Mouse (Mus musculus) c-Kit-negative CD71-positive TER-119-positive erythroid progenitor cells, embryonic 14.5 days (primary cell): ENCODE results near the gene Naa80.

Experiments
- DNase-seq: peaks from one replicate; pipeline ENCODE4 v3.0.0-alpha.2; 2013; ENCODE audit warnings: low read depth, low spot score

Gene Naa80

DNA sequence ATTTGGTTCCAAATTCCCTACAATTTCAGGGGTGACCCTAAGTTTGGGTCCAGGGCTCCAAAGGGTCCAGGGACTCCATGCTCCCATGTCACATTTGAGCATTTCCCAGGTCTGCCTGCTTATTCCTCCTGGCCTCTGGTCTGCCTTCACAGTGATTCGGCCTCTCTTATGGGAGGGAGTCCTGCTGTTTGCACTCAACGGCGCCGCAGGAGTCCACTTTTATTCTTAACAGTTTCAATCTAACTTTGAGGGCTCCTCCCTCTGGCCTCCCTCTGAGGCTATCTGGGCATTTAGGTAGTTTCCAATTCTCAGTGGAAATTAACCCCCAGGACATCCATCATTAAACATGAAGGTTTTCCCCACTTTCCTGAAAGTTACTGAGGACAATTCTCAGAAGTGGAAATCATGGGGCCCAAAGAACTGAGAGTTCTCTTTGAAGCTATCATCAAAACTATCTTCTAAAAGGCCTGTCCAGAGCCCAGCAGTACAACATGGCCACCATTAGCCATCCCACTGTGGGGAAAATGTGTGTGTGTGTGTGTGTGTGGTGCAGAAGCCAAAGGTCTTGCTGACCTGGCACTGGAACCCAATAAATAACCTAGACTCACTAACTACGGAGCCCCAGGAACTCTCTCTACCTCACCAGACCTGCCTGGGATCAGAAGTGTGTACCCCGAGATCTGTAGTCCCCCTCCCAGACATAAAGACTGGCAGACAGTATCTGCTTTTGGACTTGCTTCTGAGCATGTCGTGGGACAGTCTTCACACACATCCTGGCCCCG is 15.8 kb downstream of the Naa80 start:
- no peak for DNase-seq

- DNase-seq = no peak
Measured at GRCm38 (mm10) chr9:107596619-107597569, 18.2 kb downstream of the Naa80 start.

GRCm38 (mm10) chr9:107598385-107598784 is 19.7 kb downstream of the Naa80 start:
- no peak for DNase-seq

DNA sequence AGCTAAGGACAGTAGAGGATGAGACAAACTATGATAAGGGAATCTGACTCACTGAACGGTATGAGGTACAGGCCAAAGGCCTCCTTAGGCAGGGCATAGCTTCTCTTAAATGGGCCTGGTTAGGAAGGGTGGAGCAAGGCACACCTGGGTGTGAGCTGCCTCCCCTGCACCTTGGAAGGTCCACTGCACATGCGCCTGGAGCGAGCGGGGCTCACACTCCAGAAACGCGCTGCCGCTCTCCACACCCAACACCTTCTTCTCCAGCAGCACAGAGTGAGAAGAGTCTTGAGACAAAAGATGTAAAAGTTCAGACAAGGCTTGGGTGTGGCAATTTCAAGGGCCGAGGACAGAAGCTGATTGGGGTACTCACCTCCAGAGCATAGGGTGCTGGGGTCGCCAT is 20.7 kb downstream of the Naa80 start:
- DNase-seq = no peak

- no peak for DNase-seq
Measured at GRCm38 (mm10) chr9:107599842-107600241, 21.2 kb downstream of the Naa80 start.

DNA sequence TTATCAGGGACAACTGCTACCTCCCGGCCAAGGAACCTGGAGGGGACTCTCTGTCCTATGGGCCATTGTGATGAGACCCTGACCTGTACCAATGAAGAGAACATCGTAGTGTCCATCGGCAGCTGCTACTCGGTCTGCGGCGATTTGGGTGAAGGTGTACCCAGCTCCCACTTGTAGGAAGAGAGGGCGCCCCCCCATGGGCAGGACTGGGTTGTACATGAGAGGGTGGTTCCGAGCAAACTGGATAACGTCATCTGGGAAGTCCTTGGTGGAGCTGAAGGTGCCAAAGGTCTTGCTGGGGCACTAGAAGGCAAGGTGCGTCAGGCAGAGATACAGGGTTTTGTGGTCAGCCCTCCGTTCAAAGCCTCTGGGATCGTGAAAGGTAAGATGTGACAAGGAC is 22.1 kb downstream of the Naa80 start:
- DNase-seq = no peak

- no peak for DNase-seq
Measured at GRCm38 (mm10) chr9:107601275-107601674, 22.6 kb downstream of the Naa80 start.

DNA sequence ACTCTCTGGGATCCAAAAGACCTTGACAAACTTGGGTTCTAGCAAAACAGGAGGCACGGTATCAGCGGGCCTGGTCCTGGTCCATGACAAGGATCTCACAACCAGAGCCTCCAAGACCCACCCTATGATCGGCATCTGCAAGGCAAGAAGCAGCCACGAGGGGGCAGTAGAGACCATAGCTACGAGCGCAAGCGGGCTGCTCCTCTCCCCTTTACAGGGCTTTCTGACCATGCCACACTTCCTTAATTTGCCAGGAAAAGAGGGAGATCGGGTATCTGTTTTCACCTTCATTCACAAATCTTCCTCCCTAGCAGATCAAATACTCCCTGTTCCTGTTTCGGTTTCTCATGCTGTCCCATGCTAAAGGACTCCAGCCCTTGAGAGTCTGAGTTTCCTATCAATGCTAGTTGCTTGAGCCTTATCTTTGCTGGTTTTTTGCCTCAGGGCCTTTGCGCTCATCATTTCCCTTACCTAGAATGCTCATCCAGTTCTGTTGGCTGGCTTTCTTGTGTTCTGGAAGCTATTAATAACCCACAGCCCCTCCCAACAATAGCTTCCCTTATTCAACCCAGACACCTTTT is 23.5 kb downstream of the Naa80 start:
- peak; percentile 81 for DNase-seq

DNA sequence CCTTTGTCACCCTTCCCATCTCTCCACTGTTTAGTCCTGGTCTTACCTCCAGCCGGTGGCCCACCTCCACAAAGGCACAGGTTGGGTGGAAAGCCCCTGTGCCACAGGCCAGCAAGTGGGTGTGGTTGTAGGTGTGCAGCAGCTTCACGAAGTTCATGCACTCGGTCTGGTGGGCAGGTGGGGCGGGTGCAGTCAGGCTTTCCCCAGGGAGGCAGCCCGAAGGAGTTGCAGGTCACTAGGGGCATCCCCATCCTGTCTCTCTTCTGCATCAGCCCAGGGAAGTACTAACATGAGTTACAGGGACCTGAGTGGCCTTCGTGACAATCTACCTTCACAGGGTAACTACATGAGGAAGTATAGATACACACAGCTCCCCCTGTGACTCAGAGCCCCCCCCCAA is 24.6 kb downstream of the Naa80 start:
- no peak for DNase-seq

DNA sequence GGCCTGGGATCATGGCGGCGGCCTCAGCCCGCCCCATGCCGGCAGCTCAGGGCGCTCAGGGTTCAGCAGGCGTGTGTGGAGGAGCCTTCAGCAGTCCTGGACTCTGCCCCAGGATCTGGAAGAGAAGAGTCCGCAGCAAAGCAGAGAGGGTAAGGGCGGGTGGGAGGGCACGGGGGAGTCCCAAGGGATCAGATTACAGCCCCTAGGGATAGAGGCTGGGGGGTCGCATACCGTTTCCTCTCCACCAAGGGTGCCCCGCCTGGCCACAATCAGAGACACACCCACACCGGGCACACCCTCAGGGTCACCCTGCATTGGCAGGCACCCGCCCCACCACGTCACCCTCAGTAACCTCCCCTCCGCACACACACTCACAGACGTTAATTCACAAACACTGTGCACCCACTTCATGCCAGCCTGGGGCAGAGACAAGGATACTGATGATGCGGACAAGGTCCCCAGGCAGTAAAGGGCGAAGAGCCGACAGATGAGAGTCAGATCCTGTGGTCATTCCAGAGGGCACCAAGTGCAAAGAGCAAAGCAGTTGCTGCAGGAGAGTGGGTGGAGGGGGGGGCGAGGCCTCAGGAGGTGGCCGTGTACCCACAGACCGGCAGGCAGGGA is 26.5 kb downstream of the Naa80 start:
- no peak for DNase-seq

DNA sequence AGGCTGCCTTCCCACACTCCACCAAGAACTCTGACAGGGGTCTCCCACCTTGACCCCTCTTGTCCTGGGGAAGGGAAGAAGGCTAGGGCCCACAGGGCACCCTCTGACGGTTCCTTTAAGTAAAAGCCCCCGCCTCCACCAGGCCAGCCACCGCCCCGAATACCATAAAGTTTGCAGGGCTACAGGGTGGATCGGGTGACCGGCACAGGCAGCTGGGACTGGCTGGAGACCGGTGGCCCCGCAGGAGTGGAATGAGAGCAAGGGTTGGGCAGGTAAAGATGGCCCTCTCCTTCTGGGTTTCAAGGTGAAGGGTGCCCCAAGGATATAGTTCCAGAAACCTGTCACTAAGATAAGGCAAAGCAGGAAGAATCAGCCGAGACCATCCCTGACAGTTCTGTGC is 27.9 kb downstream of the Naa80 start:
- DNase-seq = no peak

- DNase-seq = no peak
Measured at GRCm38 (mm10) chr9:107607036-107607435, 28.3 kb downstream of the Naa80 start.

- DNase-seq = no peak
Measured at GRCm38 (mm10) chr9:107607653-107608245, 29.1 kb downstream of the Naa80 start.

DNA sequence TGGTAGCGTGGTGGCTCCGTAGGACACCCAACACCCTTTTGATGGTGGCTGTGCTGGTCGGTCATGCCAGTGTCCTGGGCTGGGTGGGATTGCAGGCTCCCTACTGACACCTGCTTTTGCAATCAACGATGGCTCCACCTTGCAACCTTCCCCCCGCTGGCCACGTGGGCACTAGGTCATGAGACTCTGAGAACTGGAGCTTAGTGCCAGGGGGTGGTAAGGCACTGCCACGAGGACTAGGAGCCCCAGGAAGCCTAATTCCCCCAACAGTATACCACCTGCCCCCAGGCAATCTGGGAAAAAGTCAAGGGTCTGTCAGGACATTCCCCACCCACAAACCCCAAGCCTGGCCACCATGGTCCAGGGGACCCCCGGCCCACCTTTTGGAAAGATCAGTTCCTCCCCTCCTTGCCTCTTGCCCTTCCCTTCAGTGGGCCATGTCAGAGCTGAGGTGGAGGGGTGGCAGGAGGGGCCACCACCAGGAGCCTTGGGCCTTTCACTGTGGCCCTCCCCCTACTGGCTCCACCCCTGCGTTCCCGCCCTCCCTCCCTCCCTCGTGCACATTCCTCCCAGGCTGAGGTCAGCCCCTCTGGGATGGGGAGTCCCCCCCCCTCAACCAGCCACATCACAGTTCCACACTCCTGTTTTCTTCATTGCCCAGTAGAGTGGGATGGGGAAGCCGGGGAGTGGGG is 30.2 kb downstream of the Naa80 start, which contains the start of gene Sema3b:
Sema3b (minus strand) TSS at position 489 of the 692 bp plus-strand sequence.
- no peak for DNase-seq

GRCm38 (mm10) chr9:107609433-107609830 is 30.7 kb downstream of the Naa80 start:
- DNase-seq = no peak

DNA sequence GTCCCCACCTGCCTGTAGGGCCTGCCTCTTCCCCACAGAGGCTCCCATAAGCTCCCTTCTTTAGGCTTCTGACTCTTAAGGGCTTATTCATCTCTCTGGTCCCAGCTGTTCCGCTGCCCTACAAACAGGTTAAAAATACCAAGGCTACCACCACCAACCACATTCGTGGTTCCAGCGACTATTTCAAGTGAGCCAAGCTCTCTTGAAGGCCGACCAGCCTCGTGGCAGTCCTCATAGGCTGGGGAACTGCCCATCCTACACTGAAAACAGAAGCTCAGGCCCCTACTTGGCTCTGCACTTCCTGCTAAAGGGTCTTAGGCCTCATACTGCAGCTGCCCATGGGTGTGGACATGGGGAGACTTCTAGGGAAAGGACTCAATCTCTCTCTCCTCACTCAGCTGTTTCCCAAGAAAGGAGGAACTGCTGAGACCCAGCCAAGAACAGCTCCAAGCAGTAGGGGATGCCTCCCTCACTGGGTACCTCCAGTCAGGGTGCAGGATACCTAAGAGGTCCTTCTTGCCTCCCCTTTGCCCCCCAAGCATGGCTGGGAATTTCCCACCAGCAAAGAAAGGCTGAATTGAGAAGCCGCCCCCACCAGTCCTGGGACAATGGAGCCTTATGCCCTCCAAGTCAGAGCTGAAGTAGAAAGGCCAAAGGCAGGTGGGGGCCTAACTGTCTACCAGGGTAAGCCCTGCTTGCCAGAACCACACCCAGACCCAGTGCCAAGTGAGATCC is 32.9 kb downstream of the Naa80 start:
- no peak for DNase-seq

DNA sequence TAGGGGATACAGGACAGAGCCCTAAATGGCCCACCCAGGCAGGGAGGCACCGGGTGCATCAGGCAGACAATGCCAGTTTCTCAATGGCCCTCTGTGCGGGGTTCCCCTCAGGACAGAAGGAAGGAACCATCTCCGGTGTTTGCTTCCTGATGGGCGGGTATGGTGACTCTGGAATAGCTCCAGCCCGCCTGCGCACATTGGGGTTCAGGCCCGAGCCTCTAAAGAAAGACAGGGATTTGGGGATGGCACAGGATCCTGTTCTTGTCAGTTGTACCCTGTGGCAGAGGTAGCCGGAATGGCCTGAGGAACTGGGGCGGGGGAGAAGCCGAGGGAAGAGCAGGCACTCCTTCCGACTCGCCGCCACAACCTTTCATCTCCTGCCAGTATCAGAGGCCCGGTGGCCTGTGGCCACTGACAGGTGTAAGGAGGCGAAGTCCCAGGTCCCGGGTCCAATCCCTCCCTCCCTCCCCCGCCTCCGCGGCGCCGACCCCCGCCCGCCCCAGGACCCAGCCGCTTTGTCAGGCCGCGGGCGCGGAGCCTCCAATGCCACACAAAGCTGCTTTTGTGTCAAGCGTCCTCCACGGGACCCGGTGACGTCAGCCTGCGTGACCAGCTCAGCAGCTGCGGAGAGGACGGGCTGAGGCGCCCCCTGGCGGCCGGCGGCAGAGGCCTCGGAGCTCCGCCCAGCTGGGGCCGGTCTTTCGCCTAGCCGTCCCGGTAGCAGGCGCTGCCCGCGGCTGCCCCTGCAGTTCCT is 33.7 kb downstream of the Naa80 start:
- peak; percentile 90 for DNase-seq

DNA sequence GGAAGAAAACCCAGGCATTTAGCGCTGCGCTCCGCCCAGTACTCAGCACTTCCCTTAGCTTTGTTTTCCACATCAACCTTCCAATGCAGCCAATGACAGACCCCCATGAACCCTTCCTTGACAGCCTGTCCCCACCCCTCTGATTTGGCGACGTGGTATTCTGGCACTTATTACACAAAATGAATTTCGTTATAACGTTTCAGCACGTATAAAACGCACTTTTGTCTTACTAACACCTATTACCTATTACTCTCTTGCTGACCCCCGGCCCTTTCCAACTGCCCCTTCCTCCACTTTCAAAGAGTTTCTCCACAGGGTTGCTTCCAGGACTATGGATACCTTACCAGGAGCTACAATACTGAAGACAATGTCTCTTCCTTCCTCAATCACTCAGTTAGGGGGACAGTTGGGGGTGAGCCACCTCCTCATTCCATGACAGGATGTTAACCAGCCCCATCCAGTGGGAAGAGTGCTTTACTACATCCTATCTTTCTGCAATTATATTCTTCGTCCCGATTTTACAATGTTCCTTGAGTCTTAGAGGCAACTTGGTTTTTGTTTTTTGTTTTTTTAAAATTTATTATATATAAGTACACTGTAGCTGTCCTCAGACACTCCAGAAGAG is 34.4 kb downstream of the Naa80 start:
- DNase-seq = no peak

DNA sequence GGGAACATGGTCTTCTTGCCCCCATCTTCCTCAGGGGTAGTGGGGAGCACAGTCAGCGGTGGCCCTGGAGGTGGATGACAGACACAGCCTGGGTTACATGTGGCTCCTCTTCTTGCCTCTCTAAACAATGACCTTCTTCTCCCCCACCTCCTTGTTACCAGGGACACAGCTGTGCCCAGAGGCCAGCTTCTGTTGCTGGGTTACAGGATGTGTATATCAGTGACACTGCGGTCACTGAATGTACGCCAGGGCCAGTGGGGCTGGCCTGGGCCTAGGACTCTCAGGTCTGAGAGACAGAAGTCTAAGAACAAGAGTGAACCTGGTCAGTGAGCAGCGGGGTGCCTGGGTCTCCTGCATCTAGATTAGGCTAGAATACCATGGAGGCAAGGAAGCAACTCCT is 36.3 kb downstream of the Naa80 start:
- no peak for DNase-seq
